Mouse (Mus musculus) limb, embryonic 14.5 days (tissue): ENCODE results near the gene Pramef20. TPM values are rescaled to one million over a fixed set of nuclear protein-coding genes. Genes with fewer than 3 reads are reported as not detected.

ENCODE experiments used
- ATAC-seq: fragments of 200-750 bp; cut with Nextera tagmentation; 2 replicates; pipeline ENCODE4 v1.8.0; 2017; ENCODE audit warnings: low read depth, moderate number of reproducible peaks, moderate TSS enrichment; ENCODE audit not compliant: low FRiP score
- DNase-seq: peaks from one replicate; pipeline ENCODE4 v3.0.0-alpha.2; 2015; ENCODE audit warnings: low spot score
- H3K27ac ChIP-seq: fragments of 300-500 bp; sonication (generic); replicated peaks from 2 replicates; pipeline ENCODE4 v1.5.1; 2014; ENCODE audit warnings: low read depth, mild to moderate bottlenecking, low read length, moderate library complexity, mixed read lengths
- H3K27me3 ChIP-seq: fragments of 300-500 bp; sonication (generic); 2 replicates; pipeline ENCODE4 v1.6.1; 2014; ENCODE audit warnings: low read length, mixed read lengths; ENCODE audit not compliant: control insufficient read depth, insufficient read depth
- H3K36me3 ChIP-seq: fragments of 300-500 bp; sonication (generic); 2 replicates; pipeline ENCODE4 v1.6.1; 2014; ENCODE audit warnings: mild to moderate bottlenecking, low read length, moderate library complexity, mixed read lengths; ENCODE audit not compliant: control insufficient read depth, insufficient read depth
- H3K4me1 ChIP-seq: fragments of 300-500 bp; sonication (generic); 2 replicates; pipeline ENCODE4 v1.6.1; 2014; ENCODE audit warnings: antibody characterized with exemption, low read length, mixed read lengths; ENCODE audit not compliant: control insufficient read depth, insufficient read depth
- H3K4me2 ChIP-seq: fragments of 300-500 bp; sonication (generic); replicated peaks from 2 replicates; pipeline ENCODE4 v1.6.1; 2014; ENCODE audit warnings: low read depth, mild to moderate bottlenecking, low read length, moderate library complexity; ENCODE audit not compliant: severe bottlenecking
- H3K4me3 ChIP-seq: fragments of 300-500 bp; sonication (generic); replicated peaks from 2 replicates; pipeline ENCODE4 v1.5.1; 2014; ENCODE audit warnings: low read length
- H3K9ac ChIP-seq: fragments of 300-500 bp; sonication (generic); 2 replicates; pipeline ENCODE4 v1.6.1; 2014; ENCODE audit warnings: mild to moderate bottlenecking, low read depth, low read length, moderate library complexity; ENCODE audit not compliant: severe bottlenecking
- H3K9me3 ChIP-seq: fragments of 300-500 bp; sonication (generic); 2 replicates; pipeline ENCODE4 v1.6.1; 2016; ENCODE audit warnings: low read length; ENCODE audit not compliant: control insufficient read depth
- POLR2A ChIP-seq: fragments of 200-500 bp; IDR thresholded peaks from 2 replicates; pipeline ENCODE4 v1.8.0; 2012; ENCODE audit warnings: inconsistent platforms, mild to moderate bottlenecking, moderate library complexity, borderline replicate concordance; ENCODE audit not compliant: insufficient read depth, insufficient read length; ENCODE audit errors: extremely low read depth
- WGBS: fragments of 180-500 bp; shearing (Covaris S2); extraction: QIAGEN DNeasy Blood & Tissue Kit; methylation state at CpG from one replicate; pipeline ENCODE4 v1.1.7; 2014; 5-methylcytosine and 5-hydroxymethylcytosine counted together
- polyA plus RNA-seq, 2 experiments: library from polyadenylated mRNA; depleted of rRNA in 1 of 2; stranded (reverse) in 1 of 2; unstranded in 1 of 2; fragments of >200 nt; fragmentation: Nextera tagmentation in 1 of 2; extraction: Ambion mirVana in 1 of 2; gene quantifications; 2 replicates each; pipeline versions ENCODE4 v1.2.1 to v1.2.3; 2012 to 2014

The Pramef20 gene
- not detected in 2 replicates for polyA plus RNA-seq (2012; rRNA removed)
- polyA plus RNA-seq (2014; fragmentation: Nextera tagmentation; extraction: Ambion mirVana): not detected in 2 replicates

- Histone ChIP-seq H3K27me3 (no peaks in the 10 kb centered on the region), H3K36me3 (no peaks in the 10 kb centered on the region), H3K4me1 (no peaks in the 10 kb centered on the region), H3K9ac (no peak within 1 kb of the TSS), H3K4me2 (no peak within 1 kb of the TSS), H3K4me3 (no peak within 1 kb of the TSS), H3K27ac (no peak within 1 kb of the TSS), H3K9me3 (no peaks in the 10 kb centered on the region)
- DNase-seq (no peak), ATAC-seq (no peak)
- WGBS: 56% methylated on average over 2 of the region's 2 CpGs
- no peak for TF ChIP-seq POLR2A
These were observed at the start of gene Pramef20 for GRCm38 (mm10) chr4:144377911-144378310. Gene Pramef20, minus strand, starts transcription at chr4:144377933.

DNA sequence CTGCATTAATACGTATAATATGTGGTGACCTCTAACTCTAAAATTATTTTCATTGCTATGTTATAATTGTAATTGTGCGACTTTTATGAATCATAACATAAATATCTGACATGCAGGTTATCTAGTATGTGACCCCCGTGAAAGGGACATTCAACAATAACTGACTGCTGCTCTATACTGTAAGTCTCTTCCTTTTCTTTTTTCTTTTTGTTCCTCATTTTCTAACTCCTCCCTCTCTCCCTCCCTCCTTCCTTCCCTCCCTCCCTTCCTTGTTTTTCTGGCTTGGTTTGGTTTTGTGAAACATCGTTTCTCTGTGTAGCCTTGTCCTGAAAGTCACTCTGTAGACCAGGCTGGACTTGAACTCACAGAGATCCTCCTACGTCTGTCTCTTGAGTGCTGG, 46.9 kb upstream of the Pramef20 start:
- DNase-seq (no peak), ATAC-seq (no peak)
- Histone ChIP-seq H3K9ac (no peak overlapping the region), H3K36me3 (no peaks in the 10 kb centered on the region), H3K4me2 (no peak overlapping the region), H3K9me3 (no peaks in the 10 kb centered on the region), H3K27me3 (no peaks in the 10 kb centered on the region), H3K4me3 (no peak overlapping the region), H3K27ac (no peak overlapping the region), H3K4me1 (no peaks in the 10 kb centered on the region)
- 76% methylated on average over 5 of the region's 5 CpGs for WGBS
- TF ChIP-seq POLR2A: no peak

GRCm38 (mm10) chr4:144420644-144421043, 42.9 kb upstream of the Pramef20 start:
- no peak overlapping the region for H3K4me2 ChIP-seq
- TF ChIP-seq POLR2A: no peak
- no peaks in the 10 kb centered on the region for H3K4me1 ChIP-seq

GRCm38 (mm10) chr4:144408290-144408689, 30.6 kb upstream of the Pramef20 start, which contains the start of gene Pramef12:
Gene Pramef12, minus strand, starts transcription at chr4:144408464.
- H3K9me3 ChIP-seq: no peaks in the 10 kb centered on the region
- TF ChIP-seq POLR2A: no peak
- 82% methylated on average over 9 of the region's 9 CpGs for WGBS
- no peak within 1 kb of the TSS for H3K4me2 ChIP-seq
- no peaks in the 10 kb centered on the region for H3K27me3 ChIP-seq
- DNase-seq: no peak
- no peak for ATAC-seq
- no peaks in the 10 kb centered on the region for H3K4me1 ChIP-seq
- no peaks in the 10 kb centered on the region for H3K36me3 ChIP-seq
- H3K4me3 ChIP-seq: no peak within 1 kb of the TSS
- no peak within 1 kb of the TSS for H3K9ac ChIP-seq
- no peak within 1 kb of the TSS for H3K27ac ChIP-seq

More at GRCm38 (mm10) chr4:144420644-144421043, 42.9 kb upstream of the Pramef20 start:
- Histone ChIP-seq H3K27me3 (no peaks in the 10 kb centered on the region), H3K4me3 (no peak overlapping the region), H3K27ac (no peak overlapping the region), H3K36me3 (no peaks in the 10 kb centered on the region), H3K9me3 (no peaks in the 10 kb centered on the region), H3K9ac (no peak overlapping the region)
- no peak for ATAC-seq
- DNase-seq: no peak

DNA sequence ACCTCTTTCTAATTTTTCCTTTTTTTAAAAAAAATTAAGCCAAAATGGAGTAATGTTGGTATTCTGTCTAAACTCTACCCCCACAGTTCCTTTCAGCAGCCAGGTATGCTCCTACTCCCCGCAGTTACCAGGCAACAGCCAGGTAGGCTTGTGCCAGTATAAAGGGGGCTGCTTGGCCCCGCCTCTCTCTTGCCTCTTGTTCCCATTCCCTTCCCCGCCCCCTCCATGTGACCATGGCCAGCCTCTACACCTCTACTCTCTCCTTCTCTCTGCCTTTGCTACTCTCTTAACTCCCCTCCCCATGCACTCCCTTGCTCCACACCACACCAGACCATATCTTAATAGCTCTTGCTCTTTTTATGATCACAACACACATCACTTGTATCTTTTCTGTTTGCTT, 28.5 kb upstream of the Pramef20 start:
- Histone ChIP-seq H3K27me3 (no peaks in the 10 kb centered on the region), H3K36me3 (no peaks in the 10 kb centered on the region), H3K4me3 (no peak overlapping the region), H3K4me1 (no peaks in the 10 kb centered on the region), H3K9ac (no peak overlapping the region), H3K9me3 (no peaks in the 10 kb centered on the region), H3K4me2 (no peak overlapping the region), H3K27ac (no peak overlapping the region)
- 68% methylated on average over 3 of the region's 3 CpGs for WGBS
- TF ChIP-seq POLR2A: no peak
- DNase-seq: no peak
- ATAC-seq: no peak
